Mouse (Mus musculus) lung, postnatal 36 days (tissue): ENCODE data around the gene Sp9.

ENCODE experiments used
- DNase-seq: peaks from one replicate; pipeline ENCODE4 v3.0.0; 2022; ENCODE audit warnings: mixed read lengths

The Sp9 gene

GRCm38 (mm10) chr2:73313117-73313501 lies 41.4 kb downstream of the Sp9 start:
- peak; percentile 55 for DNase-seq

- DNase-seq = no peak
Measured at GRCm38 (mm10) chr2:73314311-73314710, 42.6 kb downstream of the Sp9 start.

GRCm38 (mm10) chr2:73317426-73317825 lies 45.7 kb downstream of the Sp9 start:
- no peak for DNase-seq

- DNase-seq = no peak
Measured at GRCm38 (mm10) chr2:73319218-73319617, 47.5 kb downstream of the Sp9 start.

- DNase-seq = no peak
Measured at GRCm38 (mm10) chr2:73322991-73323390, 51.3 kb downstream of the Sp9 start.

GRCm38 (mm10) chr2:73325871-73326270 lies 54.1 kb downstream of the Sp9 start:
- DNase-seq = no peak
